Mouse (Mus musculus) cerebellum, postnatal 10 days (tissue): ENCODE results near the gene Plcb4.
"Not testable (repeated sequence)": the region's sequence is repeated elsewhere in the genome, so short reads cannot be mapped to it uniquely, and the experiment has no call there.

Source experiments
- DNase-seq, 2 experiments: peaks; one replicate each; pipeline ENCODE4 v3.0.0; 2021; ENCODE audit warnings: mixed read lengths in 2 of 2

The Plcb4 gene

GRCm38 (mm10) chr2:135675284-135675683 is 16.5 kb downstream of the Plcb4 start:
- no peak for DNase-seq

GRCm38 (mm10) chr2:135676978-135677501 is 18.2 kb downstream of the Plcb4 start:
- no peak for DNase-seq

- DNase-seq: no peak
Observed at GRCm38 (mm10) chr2:135677601-135678000, 18.8 kb downstream of the Plcb4 start.

- DNase-seq: no peak
Observed at GRCm38 (mm10) chr2:135680001-135680400, 21.2 kb downstream of the Plcb4 start.

GRCm38 (mm10) chr2:135680406-135681134 is 21.8 kb downstream of the Plcb4 start:
- no peak for DNase-seq

GRCm38 (mm10) chr2:135683684-135684440 is 25.1 kb downstream of the Plcb4 start:
- DNase-seq: no peak

- DNase-seq: no peak
Observed at GRCm38 (mm10) chr2:135686692-135687091, 27.9 kb downstream of the Plcb4 start.

GRCm38 (mm10) chr2:135687585-135687984 is 28.8 kb downstream of the Plcb4 start:
- DNase-seq: no peak

- peak; percentile 38 to 48 for DNase-seq
Observed at GRCm38 (mm10) chr2:135692568-135693488, 34.0 kb downstream of the Plcb4 start.

- DNase-seq: no peak
Observed at GRCm38 (mm10) chr2:135700686-135701413, 42.0 kb downstream of the Plcb4 start.

GRCm38 (mm10) chr2:135704673-135705072 is 45.9 kb downstream of the Plcb4 start:
- DNase-seq: no peak

- no peak for DNase-seq
Observed at GRCm38 (mm10) chr2:135707305-135707704, 48.5 kb downstream of the Plcb4 start.

GRCm38 (mm10) chr2:135708386-135708785 is 49.6 kb downstream of the Plcb4 start:
- peak in 1 of 2 experiments; percentile 28 for DNase-seq

GRCm38 (mm10) chr2:135708796-135709195 is 50.0 kb downstream of the Plcb4 start:
- DNase-seq: peak in 1 of 2 experiments; percentile 27

GRCm38 (mm10) chr2:135709736-135710135 is 50.9 kb downstream of the Plcb4 start:
- DNase-seq: not testable (repeated sequence)

GRCm38 (mm10) chr2:135711049-135711924 is 52.5 kb downstream of the Plcb4 start:
- peak; percentile 32 to 36 for DNase-seq

- peak; percentile 38 to 51 for DNase-seq
Observed at GRCm38 (mm10) chr2:135711925-135712288, 53.1 kb downstream of the Plcb4 start.

- no peak for DNase-seq
Observed at GRCm38 (mm10) chr2:135712331-135712730, 53.5 kb downstream of the Plcb4 start.

GRCm38 (mm10) chr2:135712921-135713320 is 54.1 kb downstream of the Plcb4 start:
- no peak for DNase-seq

GRCm38 (mm10) chr2:135716180-135716579 is 57.4 kb downstream of the Plcb4 start:
- no peak for DNase-seq
